Mouse (Mus musculus): Measurements from ENCODE around the gene Wdr83. TPM values are rescaled to one million over a fixed set of nuclear protein-coding genes. Genes with fewer than 3 reads are reported as not detected.
A peak's percentile ranks its signal among the peaks of the same experiment; 100 is the strongest.

The Wdr83 gene
- total RNA-seq, 2 experiments from 2014 or later: 24.2 to 26.3 TPM

DNA sequence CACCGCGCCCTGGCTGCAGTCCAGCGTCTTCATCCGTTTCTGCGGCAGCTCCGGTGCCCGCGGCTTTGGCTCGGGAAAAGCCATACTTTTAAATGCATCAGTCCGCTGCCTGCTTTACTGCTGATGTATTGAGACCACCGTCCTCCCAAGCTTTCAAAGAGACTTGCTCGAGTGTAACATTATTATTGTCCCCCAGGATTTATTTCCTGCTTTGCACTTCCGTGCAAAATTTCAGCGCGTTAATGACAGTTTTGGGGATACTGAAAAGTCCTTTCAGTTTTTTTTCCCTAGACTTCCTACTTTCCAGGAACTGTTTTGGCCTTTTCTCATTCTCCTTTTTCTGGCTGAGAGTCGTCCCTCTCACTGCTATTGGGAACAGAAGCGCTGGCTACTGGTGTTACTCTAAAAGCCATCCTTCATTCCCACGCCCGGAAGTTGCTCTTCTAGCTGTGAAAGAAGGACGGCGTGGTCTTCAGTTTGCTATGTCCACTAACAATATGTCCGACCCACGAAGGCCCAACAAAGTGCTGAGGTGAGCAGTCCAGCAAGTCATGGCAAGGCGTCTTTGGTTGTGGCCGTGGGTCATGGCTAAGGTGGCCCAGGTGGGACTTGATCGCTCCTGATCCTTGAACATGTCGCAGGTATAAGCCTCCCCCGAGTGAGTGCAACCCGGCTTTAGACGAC is 432 bp downstream of the Wdr83 start, which contains the start of gene Wdr83os:
Gene Wdr83os, plus strand, starts transcription at position 209 of the 684 bp plus-strand sequence.
- intact Hi-C loops (cut with DNase I): loop anchor here (5.0 kb wide), 1 partner anchor 217 kb away; the partner anchor contains the start of genes Orc6 and Vps35
- DNase-seq (ENCODE audit: low spot score in 2 of 2): peak; percentile 68 to 70

DNA sequence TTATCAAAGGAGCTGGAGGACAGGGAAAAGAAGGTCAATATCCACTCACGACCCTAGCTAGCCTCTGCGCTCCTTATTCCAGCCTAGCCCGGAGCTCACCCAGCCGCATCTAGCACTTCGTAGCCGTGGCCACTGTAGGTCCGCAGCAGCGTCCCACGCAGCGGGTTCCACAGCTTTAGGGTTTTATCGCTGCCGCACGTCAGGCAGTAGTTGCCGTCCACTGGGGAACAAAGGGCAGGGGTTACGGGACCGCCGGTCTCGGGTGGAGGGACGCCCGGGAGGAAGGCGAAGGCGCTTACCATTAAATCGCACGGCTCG is 933 bp downstream of the Wdr83 start:
- peak in 1 of 2 experiments; percentile 35 for DNase-seq (ENCODE audit: low spot score in 2 of 2)
- intact Hi-C loops (cut with DNase I): loop anchor here (5.0 kb wide), 1 partner anchor 217 kb away; the partner anchor contains the start of genes Orc6 and Vps35

GRCm38 (mm10) chr8:85076993-85077392 is 4.1 kb downstream of the Wdr83 start:
- peak; percentile 84 to 91 for DNase-seq (ENCODE audit: low spot score in 2 of 2)
- intact Hi-C loops (cut with DNase I): loop anchor here (2.0 kb wide), 1 partner anchor 94 kb away; no protein-coding TSS in a partner anchor

DNA sequence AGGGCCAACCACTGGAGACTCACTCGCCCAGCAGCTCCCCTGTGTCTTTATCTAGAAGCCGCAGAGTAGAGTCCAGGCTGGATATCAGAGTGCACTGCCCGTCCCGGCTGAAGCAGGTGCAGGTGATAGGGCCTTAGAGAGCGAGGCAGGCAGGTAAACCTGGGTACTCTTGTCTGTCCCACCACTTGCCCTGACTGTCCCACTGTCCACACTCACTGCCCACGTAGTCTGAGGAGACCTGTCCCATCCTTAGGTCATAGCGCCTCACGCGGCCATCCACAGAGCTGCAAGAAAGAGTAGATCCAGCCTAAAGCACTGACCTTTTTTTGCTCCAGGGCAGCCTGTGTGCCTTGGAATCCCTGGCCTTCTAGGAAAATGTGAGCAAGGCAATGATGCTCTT is 5.1 kb downstream of the Wdr83 start:
- DNase-seq (ENCODE audit: low spot score in 2 of 2): no peak
- intact Hi-C loops (cut with DNase I): loop anchor here (2.0 kb wide), 1 partner anchor 95 kb away; no protein-coding TSS in a partner anchor

DNA sequence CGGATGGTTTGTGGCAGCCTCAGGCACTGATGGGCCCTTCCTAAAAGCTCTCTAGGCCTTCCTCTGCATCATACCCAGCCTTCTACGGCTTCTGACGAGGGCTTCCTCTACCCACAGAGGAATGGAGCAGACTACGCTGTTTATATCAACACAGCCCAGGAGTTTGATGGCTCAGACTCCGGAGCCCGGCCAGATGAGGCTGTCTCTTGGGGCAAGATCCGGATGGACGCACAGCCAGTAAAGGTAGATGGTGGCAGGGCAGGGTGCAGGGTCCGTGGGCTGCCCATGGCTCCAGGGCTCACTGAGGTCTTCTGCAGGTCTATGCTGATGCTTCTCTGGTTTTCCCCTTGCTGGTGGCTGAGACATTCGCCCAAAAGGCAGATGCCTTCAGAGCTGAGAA is 6.5 kb downstream of the Wdr83 start:
- DNase-seq (ENCODE audit: low spot score in 2 of 2): no peak
- intact Hi-C loops (cut with DNase I): no loop called here

DNA sequence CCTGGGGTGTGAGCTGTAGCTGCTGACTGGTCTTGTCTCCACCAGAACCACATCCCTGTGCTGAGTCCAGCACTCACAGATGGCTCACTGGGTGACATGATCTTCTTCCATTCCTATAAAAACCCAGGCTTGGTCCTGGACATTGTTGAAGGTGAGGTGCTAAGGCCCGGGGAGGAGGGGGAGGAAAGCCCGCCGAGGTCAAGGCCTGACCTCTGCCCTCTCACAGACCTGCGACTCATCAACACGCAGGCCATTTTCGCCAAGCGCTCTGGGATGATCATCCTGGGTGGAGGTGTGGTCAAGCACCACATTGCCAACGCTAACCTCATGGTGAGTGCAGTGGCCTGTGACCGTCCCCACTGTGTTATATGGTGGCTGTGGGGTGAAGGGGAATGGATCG is 6.9 kb downstream of the Wdr83 start:
- intact Hi-C loops (cut with DNase I): no loop called here
- DNase-seq (ENCODE audit: low spot score in 2 of 2): no peak

DNA sequence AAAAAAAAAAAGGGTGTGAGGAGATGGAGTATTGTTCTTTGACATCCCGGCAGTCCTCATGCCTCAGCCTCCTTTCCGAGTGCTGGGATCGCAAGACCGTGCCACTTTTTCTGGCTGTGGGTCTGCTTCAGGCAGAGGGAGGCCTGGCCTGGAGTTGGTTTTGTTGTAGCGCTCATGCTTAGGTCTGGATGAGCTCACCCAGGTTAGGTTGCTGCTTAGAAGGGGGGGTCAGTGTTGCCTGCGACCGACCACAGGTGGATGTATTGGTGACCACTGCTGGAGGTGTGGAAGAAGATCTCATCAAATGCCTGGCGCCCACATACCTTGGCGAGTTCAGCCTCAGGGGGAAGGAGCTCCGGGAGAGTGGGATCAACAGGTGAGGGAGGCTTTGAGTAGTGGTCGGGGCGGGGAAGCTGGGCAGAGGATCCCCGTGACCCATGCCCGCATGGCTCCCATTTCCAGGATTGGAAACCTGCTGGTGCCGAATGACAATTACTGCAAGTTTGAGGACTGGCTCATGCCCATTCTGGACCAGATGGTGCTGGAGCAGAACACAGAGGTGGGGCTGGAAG is 8.0 kb downstream of the Wdr83 start:
- no peak for DNase-seq (ENCODE audit: low spot score in 2 of 2)
- intact Hi-C loops (cut with DNase I): no loop called here

- intact Hi-C loops (cut with DNase I): no loop called here
- DNase-seq (ENCODE audit: low spot score in 2 of 2): peak in 1 of 2 experiments; percentile 57
Observed at GRCm38 (mm10) chr8:85072364-85072929, 8.7 kb downstream of the Wdr83 start.

DNA sequence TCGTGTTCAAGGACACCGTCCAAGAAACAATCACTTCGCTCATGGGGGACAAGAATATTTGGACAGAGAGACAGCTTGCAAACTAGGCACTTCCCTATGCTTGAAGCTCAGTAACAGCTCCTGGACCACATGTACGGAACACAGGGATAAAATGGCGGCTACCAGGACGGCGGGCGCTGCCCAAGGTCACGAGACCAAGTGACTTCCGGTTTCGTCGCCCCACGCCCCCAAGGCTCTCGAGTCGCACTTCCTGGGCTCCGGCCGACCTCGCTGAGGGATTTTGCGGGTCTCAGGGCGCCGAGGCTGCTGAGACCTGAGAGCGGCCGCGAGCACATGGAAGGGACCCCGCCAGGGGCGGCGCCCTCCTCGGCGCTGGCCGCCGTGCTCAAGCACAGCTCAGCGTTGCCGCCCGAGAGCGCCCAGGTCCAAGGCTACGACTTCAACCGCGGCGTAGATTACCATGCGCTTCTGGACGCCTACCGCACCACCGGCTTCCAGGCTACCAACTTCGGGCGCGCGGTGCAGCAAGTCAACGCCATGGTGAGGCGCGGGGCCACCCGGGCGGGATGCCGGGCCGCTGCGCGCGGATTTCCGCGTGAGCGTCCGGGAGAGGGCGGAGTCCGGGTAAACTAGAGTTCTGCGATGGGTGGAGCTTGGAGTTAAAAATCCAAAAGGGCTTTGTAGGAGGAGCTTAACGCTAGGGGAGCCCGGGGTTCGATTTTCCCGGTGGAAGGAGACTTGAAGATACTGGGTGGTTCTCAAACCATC is 9.4 kb downstream of the Wdr83 start, which contains the start of gene Dhps:
Gene Dhps, plus strand, starts transcription at position 244 of the 768 bp plus-strand sequence.
- peak; percentile 90 to 96 for DNase-seq (ENCODE audit: low spot score in 2 of 2)
- intact Hi-C loops (cut with DNase I): no loop called here

DNA sequence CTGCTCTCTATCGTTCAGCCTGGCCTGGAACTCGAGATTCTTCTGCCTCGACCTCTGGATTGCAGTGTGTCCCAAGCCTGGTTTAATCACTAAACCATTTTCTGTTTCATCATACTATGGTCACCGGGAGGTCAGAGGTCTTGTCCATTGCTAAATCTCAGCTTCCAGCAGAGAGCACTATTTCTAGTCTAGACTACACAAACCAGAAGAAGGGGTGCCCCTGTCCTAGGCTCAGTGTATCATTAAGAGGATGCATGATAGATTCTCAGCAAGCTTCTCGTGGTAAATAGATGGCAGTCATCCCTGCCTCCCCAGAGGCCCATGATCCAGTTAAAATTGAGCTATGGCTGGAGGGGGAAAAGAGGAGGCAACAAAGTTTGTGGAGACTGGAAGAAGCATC is 10.1 kb downstream of the Wdr83 start:
- no peak for DNase-seq (ENCODE audit: low spot score in 2 of 2)
- intact Hi-C loops (cut with DNase I): no loop called here

DNA sequence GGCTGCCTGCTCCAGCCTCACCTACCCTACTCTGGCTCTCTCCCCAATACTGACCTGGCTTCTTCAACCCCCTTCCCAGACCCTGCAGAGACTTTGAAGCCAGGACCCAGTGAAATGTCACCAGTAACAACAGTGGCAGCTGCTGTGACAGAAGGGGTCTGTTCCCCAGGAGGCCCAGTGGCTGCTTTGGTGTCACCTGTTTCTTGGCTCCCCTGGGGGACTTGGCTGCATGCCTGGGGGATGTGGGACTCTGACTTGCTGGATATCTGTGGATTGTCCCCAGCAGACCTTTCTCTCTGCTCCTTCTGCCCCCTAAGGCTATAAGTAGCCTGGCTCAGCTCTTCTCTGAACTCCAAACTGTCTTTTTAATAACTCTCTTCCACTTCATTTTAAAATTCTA is 13.1 kb downstream of the Wdr83 start, which contains the start of gene Gm5741:
Gene Gm5741, minus strand, starts transcription at position 1 of the 400 bp plus-strand sequence.
- DNase-seq (ENCODE audit: low spot score in 2 of 2): no peak
- intact Hi-C loops (cut with DNase I): no loop called here

DNA sequence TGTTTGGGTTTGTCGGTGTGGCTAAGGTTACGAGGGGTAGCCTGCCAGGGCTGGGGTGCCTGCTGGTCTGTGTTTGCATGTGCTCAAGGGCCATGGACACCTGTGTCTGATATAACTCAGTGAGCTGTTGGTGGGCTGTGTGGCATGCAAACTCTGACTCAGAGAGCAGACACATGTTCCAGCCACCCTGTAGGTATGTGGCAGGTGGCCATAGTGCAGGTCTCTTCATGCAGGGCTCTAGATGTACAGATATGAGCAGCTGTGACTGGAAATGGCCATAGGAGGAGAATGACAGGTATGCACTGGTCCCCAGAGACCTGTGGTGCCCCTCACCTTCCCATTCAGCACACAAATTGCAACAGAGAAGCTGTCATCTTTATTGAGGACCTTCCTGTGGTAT is 14.0 kb downstream of the Wdr83 start:
- intact Hi-C loops (cut with DNase I): no loop called here
- no peak for DNase-seq (ENCODE audit: low spot score in 2 of 2)

DNA sequence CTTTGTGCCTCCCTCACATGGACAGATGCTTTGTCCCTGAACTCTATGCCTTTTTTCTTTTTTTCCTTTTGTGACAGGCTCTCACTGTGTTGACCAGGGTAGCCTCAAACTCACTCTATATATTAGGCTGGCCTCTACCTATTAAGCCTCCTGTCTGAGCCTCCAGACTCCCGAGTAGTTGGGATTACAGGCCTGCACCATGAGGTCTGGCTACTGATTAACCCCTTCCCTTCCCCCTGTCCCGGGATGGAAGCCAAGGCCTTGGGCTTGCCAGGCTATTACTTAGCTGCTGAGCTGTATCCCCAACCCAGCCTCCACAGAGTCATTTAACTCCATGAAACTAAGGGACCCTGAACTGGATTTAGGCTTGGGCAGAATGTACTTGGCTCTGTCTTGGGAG is 15.9 kb downstream of the Wdr83 start:
- intact Hi-C loops (cut with DNase I): no loop called here
- no peak for DNase-seq (ENCODE audit: low spot score in 2 of 2)

GRCm38 (mm10) chr8:85062603-85063002 is 18.5 kb downstream of the Wdr83 start:
- intact Hi-C loops (cut with DNase I): no loop called here
- no peak for DNase-seq (ENCODE audit: low spot score in 2 of 2)

DNA sequence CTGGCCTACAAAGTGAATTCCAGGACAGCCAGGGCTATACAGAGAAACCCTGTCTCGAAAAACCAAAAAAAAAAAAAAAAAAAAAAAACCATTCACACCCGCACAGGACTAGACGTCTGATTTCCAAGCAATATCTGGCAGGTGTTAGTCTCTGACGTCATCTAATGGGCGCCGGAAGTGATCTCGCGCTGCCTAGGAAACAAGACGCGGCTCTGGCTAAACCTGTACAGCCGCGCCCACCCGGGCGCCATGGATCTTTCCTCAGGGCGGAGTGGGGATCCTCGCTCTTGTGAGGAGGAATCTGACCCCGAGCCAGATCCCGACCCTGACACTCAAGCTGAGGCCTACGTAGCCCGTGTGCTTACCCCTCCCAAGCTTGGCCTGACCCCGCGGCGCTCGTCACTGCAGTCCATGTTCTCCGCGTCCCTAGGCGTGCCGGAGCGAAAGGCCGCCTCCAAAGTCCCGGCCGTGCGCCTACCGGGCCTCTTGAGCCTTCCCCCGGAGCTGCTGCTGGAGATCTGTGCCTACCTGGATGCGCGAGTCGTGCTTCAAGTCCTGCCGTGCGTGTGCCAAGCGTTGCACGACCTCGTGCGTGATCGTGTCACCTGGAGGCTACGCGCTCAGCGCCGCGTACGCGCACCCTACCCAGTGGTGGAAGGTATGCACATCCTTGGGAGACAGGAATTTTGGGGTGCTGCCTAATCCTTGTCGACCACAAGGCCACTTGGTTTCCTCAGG is 21.1 kb downstream of the Wdr83 start, which contains the start of gene Fbxw9:
Gene Fbxw9, plus strand, starts transcription at position 177 of the 738 bp plus-strand sequence.
- peak; percentile 93 to 96 for DNase-seq (ENCODE audit: low spot score in 2 of 2)
- intact Hi-C loops (cut with DNase I): no loop called here

- intact Hi-C loops (cut with DNase I): no loop called here
- DNase-seq (ENCODE audit: low spot score in 2 of 2): no peak
Observed at GRCm38 (mm10) chr8:85057367-85057766, 23.7 kb downstream of the Wdr83 start.

DNA sequence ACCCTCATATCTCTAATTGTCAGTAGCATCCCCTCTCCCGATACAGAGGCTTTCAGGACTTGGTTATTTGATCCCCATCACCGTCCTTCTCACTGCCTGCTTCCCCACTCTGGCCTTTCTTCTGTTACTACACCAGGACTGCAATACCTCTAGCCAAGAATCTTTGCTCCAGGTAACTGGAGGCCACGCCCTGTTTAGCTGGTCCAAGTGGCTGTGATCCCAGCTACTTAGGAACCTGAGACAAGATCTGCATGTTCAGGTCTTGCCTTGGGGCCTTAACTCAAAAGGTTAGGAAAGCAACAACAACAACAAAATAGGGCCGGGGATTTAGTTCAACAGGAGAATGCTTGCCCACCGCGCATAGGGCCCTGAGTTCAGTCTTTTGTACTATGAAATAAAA is 37.5 kb downstream of the Wdr83 start:
- DNase-seq (ENCODE audit: low spot score in 2 of 2): no peak
- intact Hi-C loops (cut with DNase I): no loop called here

DNA sequence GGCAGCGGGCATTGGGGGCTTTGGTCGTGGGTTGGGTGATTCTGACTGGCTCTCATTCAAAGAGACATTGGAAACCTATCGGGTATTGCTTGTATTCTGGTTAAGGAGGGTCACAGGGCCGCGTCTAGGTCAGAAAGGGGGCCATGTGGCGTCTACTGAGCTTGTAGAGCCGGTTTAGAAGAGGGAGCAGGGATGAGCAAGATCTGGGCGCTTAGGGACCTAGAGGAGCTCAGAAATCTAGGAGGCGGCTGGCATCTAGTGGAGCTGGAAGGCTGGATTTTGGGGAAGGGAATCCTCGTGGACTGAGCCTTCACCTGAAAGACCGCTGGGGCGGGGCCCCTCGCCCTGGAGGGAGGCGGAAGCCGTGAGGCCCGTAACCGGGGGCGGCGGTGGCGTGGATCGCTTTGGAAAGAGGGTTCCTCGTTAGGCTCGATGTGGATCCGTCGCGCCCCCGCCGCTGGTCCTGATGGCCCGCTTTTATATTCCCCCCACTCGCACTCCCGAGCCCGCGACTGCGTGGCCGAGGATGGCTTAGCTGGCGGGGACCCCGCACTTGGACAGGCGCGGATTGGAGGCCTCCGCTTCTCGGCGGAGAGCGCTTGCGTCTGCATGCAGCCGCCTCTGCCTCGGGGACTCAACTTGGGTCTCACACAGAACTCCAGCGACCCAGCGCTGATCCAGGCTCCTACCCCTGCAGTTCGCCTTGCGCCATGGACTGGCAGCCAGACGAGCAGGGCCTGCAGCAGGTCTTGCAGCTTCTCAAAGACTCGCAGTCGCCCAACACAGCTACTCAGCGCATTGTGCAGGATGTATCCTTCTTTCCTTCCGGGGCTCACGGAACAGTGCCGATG is 43.2 kb downstream of the Wdr83 start:
- intact Hi-C loops (cut with DNase I): no loop called here
- DNase-seq (ENCODE audit: low spot score in 2 of 2): peak; percentile 61 to 75

DNA sequence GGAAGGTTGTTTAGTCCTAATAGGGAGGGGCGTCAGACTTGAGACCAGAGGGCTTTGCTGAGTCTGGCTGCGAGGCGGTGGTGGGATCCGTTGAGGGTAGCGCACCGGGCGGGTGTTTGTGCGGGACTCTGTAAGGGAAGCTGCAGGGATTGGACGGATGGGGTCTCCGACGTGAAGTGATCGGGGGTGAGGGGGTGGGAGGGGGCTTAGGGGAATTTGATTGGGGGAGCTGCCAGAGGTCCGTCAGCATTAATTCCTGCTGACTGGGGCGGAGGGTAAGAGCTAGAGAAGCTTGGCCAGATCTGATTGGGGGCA is 43.8 kb downstream of the Wdr83 start:
- intact Hi-C loops (cut with DNase I): no loop called here
- no peak for DNase-seq (ENCODE audit: low spot score in 2 of 2)

Measured in left cerebral cortex, postnatal 25 days (tissue).